Mouse (Mus musculus) cerebellum, postnatal 10 days (tissue): ENCODE results near the gene Egln2.

Experiments used
- DNase-seq, 2 experiments: peaks; one replicate each; pipeline ENCODE4 v3.0.0; 2021; ENCODE audit warnings: mixed read lengths in 2 of 2

Egln2 gene

DNA sequence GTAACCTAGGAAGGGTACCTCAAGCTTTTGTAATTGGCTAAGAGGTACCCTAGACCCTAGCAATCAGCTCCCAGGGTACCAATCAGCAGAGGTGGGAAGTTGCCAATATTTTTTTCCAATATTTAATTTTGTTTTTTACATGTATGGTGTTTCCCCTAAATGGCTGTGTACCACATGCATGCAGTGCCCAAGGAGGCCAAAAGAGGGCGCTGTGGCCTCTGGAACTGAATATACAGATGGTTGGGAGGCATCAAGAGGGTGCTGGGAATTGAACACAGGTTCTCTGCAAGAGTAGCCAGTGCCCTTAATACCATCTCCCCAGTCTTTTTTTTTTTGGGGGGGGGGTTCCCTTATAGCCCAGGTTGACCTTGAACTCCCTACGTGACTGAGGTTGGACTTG lies 35.2 kb downstream of the Egln2 start:
- no peak for DNase-seq

DNA sequence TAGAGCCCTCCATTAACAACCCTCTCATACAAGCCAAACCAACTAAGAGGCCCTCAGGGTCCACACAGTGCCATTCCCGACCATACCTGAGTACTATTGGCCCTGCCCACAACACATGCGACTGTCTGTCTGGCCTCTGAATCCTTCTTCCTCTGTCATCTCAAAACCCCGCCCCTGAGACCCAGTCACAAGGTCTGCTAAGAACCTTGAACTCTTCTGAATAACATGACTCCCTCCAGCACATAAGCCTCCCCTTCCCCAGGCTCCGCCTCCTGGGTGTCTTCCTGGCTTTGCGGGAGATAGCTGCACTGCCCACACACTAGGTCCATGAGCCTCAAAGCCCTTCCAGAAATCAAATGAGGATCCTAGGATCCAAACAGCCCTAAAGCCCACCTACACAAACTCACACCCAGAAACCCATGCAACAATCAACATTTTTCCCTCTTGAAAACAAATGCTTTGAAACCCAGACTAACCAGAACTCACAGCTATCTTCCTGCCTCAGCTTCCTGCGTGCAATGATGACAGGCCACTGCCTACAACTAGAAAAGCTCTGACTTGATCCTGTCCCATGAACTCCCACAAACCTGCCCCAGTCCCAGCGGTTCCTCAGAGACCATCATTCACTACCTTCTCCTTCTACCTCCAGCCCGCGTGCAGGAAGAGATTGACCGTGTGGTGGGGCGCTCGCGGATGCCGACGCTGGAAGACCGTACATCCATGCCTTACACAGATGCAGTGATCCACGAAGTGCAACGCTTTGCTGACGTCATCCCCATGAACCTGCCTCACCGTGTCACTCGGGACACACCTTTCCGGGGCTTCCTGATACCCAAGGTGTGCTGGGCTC lies 35.9 kb downstream of the Egln2 start:
- DNase-seq = no peak

DNA sequence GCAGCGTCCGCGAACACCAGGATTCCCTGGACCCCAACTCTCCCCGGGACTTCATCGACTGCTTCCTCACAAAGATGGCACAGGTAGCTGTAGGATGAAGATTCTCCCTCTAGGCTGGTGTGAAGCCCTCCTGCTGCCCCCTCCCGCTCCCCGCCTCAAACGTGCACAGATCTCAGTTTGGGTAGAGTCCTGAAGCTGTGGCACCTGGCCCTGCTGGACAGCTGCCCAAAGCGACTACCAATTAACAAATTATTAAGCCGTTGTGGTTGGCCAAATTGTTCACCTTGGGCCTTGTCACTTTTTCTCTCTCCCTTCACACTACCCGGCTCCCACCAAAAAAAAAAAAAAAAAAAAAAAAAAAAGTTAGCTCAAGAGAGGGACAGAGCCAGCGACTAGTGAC lies 36.8 kb downstream of the Egln2 start:
- DNase-seq = peak in 1 of 2 experiments; percentile 21

DNA sequence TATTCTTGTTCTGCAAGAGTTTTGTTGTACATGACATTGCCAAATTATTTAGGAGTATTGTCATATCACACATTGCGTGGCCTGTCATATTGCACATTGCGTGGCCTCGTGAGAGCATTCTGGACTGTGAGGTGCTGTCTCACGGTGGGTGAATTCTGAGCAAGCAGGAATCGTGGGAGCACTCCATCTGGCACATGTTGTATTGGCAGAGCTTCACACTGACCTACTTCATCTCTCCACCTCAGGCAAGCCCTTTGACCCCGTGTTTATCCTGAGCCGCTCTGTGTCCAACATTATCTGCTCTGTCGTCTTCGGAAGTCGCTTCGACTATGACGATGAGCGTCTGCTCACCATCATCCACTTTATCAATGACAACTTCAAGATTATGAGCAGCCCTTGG lies 37.7 kb downstream of the Egln2 start:
- no peak for DNase-seq

DNA sequence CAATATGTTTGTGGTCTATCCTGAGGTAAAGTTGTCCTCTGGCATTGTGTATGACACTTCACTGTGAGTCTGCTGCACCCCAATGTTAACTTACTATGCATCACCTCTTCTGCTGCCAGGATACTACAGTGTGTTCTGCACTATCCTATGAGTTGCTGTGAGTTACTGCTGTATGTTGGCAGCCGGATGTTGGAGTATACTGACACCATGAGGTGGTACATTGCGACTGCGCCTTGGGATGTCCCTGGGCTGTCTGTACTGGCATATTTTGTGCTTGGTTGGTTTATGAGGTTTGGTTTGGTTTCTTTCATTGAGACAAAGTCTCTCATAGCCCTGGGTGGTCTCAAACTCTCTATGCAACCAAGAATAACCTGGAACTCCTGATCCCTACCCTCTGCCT lies 38.4 kb downstream of the Egln2 start:
- DNase-seq = peak; percentile 53 to 56

DNA sequence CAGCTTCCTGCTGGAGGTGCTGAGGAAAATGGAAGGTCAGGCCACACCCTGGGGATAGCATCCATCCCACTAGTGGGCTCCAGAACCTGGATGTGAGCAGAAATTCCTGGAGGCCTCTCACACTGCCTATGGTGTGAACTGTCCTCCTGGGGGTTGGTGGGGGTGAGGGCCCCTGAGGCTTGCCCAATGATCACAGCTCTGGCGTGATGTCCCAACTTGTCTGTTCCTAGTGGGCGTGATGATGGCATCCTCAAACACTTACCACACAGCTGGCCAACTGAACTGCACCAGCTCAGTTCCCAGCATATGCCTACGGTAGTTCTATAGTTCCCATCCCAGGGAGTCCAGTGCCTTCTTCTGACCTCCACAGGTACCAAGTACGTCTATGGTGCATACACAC lies 41.6 kb downstream of the Egln2 start:
- DNase-seq = no peak

DNA sequence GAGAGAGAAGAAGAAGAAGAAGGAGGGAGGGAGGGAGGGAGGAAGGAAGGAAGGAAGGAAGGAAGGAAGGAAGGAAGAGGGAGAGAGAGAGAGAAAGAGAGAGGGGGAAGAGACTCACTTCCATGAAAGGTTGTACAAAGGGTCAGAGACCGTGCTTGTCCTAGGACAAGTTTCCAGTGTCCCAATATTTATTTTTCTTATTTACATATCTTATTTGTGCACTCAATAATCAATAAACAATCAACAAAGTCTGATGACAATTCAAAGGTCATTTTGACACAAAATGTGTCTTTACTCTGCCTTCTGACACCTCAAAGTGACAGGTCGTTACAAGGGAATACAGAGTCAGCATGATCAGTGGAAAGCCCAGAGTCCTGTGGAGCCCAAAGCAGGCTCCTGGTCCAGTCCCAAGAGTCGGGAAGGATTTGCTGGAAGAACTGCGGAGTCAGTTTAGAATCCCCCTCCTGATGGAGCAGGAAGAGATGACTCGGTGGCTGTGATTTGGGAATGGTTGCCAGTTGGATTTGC lies 42.2 kb downstream of the Egln2 start:
- no peak for DNase-seq

DNA sequence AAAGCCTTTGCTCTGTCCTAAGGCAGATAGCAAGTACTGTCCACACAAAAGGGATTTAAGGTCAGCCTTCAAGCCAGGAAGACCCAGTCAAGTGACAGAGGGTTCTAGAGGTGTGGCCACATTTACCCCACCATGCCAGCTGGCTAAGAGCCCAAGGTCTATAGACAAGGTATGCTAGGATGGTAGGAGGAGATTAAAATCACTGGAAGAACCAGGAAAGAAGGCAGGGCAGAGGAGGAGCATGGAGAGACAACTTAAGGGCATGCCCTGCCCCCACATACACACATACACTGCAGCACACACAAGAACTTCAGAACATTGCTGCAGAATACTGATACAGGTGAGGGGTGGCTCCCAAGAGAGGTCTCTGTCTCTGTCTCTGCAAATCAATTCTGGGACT lies 46.9 kb downstream of the Egln2 start, which contains the start of gene Cyp2f2:
Gene Cyp2f2, plus strand, starts transcription at position 234 of the 400 bp plus-strand sequence.
- DNase-seq = no peak

DNA sequence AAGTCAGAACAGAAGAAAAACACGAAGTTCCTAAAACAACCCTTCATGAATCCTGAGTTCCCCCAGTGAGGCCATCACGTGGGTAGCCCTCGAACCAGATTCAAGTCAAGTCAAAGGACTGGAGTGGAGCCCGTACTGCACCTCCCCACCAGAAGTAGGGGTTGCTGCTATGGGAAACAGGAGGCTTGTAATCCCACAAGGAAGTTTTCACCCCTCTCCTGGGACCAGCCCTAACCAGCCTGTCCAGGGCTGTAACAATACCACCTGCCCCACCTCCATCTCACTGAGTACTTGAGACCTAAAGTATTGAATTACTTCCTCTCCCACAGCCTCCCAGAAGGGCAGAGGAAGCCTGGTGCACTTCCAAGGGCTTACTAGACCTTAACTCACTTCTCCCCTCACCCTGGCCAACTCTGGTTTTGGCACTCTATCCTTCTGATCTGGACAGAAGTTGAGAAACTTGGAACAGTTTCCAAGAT lies 48.5 kb downstream of the Egln2 start:
- no peak for DNase-seq

DNA sequence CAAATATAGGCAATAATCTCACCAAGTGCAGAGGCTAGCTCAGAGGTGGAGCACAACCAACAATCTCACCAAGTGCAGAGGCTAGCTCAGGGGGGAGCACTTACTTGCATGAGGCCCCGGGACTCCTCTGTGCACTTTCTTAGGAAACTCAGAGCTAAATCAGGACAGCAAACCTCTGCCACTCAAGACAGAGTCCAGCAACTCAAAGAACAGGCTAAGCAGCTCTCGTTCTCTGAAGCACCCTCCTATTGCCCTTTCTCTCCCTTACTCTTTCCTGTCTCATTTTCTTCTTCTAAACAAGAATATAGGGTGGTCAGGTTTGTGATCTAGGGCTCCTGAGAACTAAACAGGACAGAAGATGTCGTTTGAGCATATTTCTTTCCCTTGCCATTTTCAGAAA lies 54.6 kb downstream of the Egln2 start:
- no peak for DNase-seq

DNA sequence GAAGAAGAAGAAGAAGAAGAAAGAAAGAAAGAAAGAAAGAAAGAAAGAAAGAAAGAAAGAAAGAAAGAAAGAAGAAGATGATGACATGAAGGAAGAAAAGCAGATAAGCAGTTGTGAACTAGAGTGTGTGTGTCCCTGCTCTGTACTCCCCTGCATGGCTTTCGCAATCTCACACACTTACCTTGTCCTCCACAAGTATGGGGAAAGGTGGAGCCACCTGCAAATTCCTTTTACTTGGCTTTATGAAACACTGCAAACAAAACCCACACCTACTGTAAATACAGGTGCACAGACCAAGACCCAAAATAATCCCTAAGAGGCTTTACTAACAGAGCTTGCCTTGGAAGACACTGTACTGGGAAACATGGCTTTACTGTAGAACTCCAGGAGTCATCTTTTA lies 55.6 kb downstream of the Egln2 start:
- no peak for DNase-seq

DNA sequence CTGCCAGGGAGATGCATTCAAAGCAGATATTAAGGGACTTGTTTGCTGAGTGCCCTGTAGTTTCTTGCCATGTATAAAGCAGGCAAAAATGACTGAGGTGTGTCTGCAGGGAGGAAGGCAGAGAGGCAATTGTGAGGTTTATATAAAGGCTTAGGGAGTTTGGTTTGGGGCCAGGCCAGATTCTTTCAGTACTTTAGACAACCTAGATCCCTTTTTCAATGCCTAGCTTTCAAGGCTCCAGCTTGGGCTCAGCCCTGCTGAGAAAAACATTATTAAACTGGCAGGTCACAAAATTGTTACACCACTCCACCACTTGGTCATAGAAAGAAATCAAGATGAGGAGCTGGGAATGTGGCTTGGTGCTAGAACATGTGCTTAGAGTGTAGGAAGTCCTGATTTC lies 56.3 kb downstream of the Egln2 start:
- DNase-seq = no peak
